Mouse (Mus musculus): ENCODE measurements at regions not wholly inside any gene's neighbourhood (a gene's known extent, or its start where the extent isn't known, plus 50 kb on each side); places are given as distances from the start of the nearest gene placed in this dataset.

GRCm38 (mm10) chr7:113156861-113157747, 50.2 kb upstream of the Arntl start:
- no peak for DNase-seq (ENCODE audit: low read depth)

Measured in gonadal fat pad, adult 2 months (tissue).